Mouse (Mus musculus): Measurements from ENCODE around the gene Tlr8. TPM values are rescaled to one million over a fixed set of nuclear protein-coding genes. Genes with fewer than 3 reads are reported as not detected.
A peak's percentile ranks its signal among the peaks of the same experiment; 100 is the strongest.

Gene Tlr8
- polyA plus RNA-seq, 1 experiment from 2014 or later: 0.14 TPM

- H3K9me3 ChIP-seq: no peaks in the 10 kb centered on the region
- no peak overlapping the region for H3K4me2 ChIP-seq
- H3K36me3 ChIP-seq: no peaks in the 10 kb centered on the region
- ATAC-seq (ENCODE audit: insufficient number of reproducible peaks, insufficient read depth, low FRiP score, low TSS enrichment, low read depth): no peak
- H3K27ac ChIP-seq: no peak overlapping the region
- WGBS: 93% methylated on average over 6 of the region's 6 CpGs
- no peak overlapping the region for H3K9ac ChIP-seq (replicated peaks)
- peaks cover 37% of the 10 kb centered on the region for H3K27me3 ChIP-seq
- no peaks in the 10 kb centered on the region for H3K4me1 ChIP-seq (replicated peaks)
- H3K4me3 ChIP-seq (replicated peaks): no peak overlapping the region
These were observed 36.4 kb downstream of the Tlr8 start for GRCm38 (mm10) chrX:167227756-167228155.

GRCm38 (mm10) chrX:167227138-167227537 is 37.0 kb downstream of the Tlr8 start:
- Histone ChIP-seq H3K9ac (replicated peaks) (no peak overlapping the region), H3K4me3 (replicated peaks) (no peak overlapping the region), H3K4me2 (no peak overlapping the region), H3K9me3 (no peaks in the 10 kb centered on the region), H3K36me3 (no peaks in the 10 kb centered on the region), H3K27me3 (peaks cover 32% of the 10 kb centered on the region), H3K4me1 (replicated peaks) (no peaks in the 10 kb centered on the region), H3K27ac (no peak overlapping the region)
- ATAC-seq (ENCODE audit: insufficient number of reproducible peaks, insufficient read depth, low FRiP score, low TSS enrichment, low read depth): no peak
- whole genome bisulfite sequencing: 87% methylated on average over 7 of the region's 7 CpGs

- WGBS: 90% methylated on average over 5 of the region's 5 CpGs
- no peak overlapping the region for H3K9ac ChIP-seq (replicated peaks)
- no peaks in the 10 kb centered on the region for H3K36me3 ChIP-seq
- no peak overlapping the region for H3K4me2 ChIP-seq
- no peak for ATAC-seq (ENCODE audit: insufficient number of reproducible peaks, insufficient read depth, low FRiP score, low TSS enrichment, low read depth)
- H3K27me3 ChIP-seq: peaks cover 29% of the 10 kb centered on the region
- no peaks in the 10 kb centered on the region for H3K9me3 ChIP-seq
- no peaks in the 10 kb centered on the region for H3K4me1 ChIP-seq (replicated peaks)
- H3K4me3 ChIP-seq (replicated peaks): no peak overlapping the region
- no peak overlapping the region for H3K27ac ChIP-seq
These were observed 37.6 kb downstream of the Tlr8 start for GRCm38 (mm10) chrX:167226570-167226969.

GRCm38 (mm10) chrX:167212707-167213106 is 51.4 kb downstream of the Tlr8 start:
- no peak overlapping the region for H3K27ac ChIP-seq
- H3K9ac ChIP-seq (replicated peaks): no peak overlapping the region
- no peak overlapping the region for H3K4me2 ChIP-seq
- no peaks in the 10 kb centered on the region for H3K36me3 ChIP-seq
- H3K4me1 ChIP-seq (replicated peaks): no peaks in the 10 kb centered on the region; the same call in 1 of the 2 replicates
- H3K27me3 ChIP-seq: peaks cover 40% of the 10 kb centered on the region
- no peak for ATAC-seq (ENCODE audit: insufficient number of reproducible peaks, insufficient read depth, low FRiP score, low TSS enrichment, low read depth)
- H3K9me3 ChIP-seq: no peaks in the 10 kb centered on the region
- no peak overlapping the region for H3K4me3 ChIP-seq (replicated peaks)
- WGBS: 20% methylated on average over 8 of the region's 8 CpGs

- Histone ChIP-seq H3K9ac (replicated peaks) (no peak overlapping the region), H3K36me3 (no peaks in the 10 kb centered on the region), H3K27me3 (peaks cover 41% of the 10 kb centered on the region), H3K27ac (no peak overlapping the region), H3K9me3 (no peaks in the 10 kb centered on the region), H3K4me1 (replicated peaks) (no peaks in the 10 kb centered on the region; the same call in 1 of the 2 replicates), H3K4me2 (no peak overlapping the region), H3K4me3 (replicated peaks) (no peak overlapping the region)
- WGBS: 48% methylated on average over 9 of the region's 9 CpGs
- ATAC-seq (ENCODE audit: insufficient number of reproducible peaks, insufficient read depth, low FRiP score, low TSS enrichment, low read depth): no peak
These were observed 52.1 kb downstream of the Tlr8 start for GRCm38 (mm10) chrX:167211871-167212555.

GRCm38 (mm10) chrX:167210319-167210728 is 53.8 kb downstream of the Tlr8 start:
- Histone ChIP-seq H3K36me3 (no peaks in the 10 kb centered on the region), H3K9me3 (no peaks in the 10 kb centered on the region), H3K4me3 (replicated peaks) (no peak overlapping the region), H3K27me3 (peaks cover 52% of the 10 kb centered on the region), H3K4me1 (replicated peaks) (no peaks in the 10 kb centered on the region; the same call in 1 of the 2 replicates), H3K4me2 (peak overlapping the region; percentile 54; the same call in 1 of the 2 replicates), H3K9ac (replicated peaks) (no peak overlapping the region), H3K27ac (no peak overlapping the region)
- 50% methylated on average over 6 of the region's 6 CpGs for WGBS
- ATAC-seq (ENCODE audit: insufficient number of reproducible peaks, insufficient read depth, low FRiP score, low TSS enrichment, low read depth): no peak

GRCm38 (mm10) chrX:167209828-167210227 is 54.3 kb downstream of the Tlr8 start:
- H3K4me3 ChIP-seq (replicated peaks): peak overlapping the region; percentile 52; the same call in 1 of the 2 replicates
- WGBS: 56% methylated on average over 8 of the region's 8 CpGs

GRCm38 (mm10) chrX:167208978-167209754 is 55.0 kb downstream of the Tlr8 start, which contains the start of gene Tmsb4x:
Gene Tmsb4x, minus strand, starts transcription at chrX:167209315.
- H3K27ac ChIP-seq: peak within 1 kb of the TSS; percentile 84
- WGBS: 24% methylated on average over 39 of the region's 39 CpGs
- H3K9ac ChIP-seq (replicated peaks): peak within 1 kb of the TSS; percentile 73
- no peaks in the 10 kb centered on the region for H3K9me3 ChIP-seq
- peak within 1 kb of the TSS; percentile 54 for H3K4me2 ChIP-seq
- H3K4me1 ChIP-seq (replicated peaks): no peaks in the 10 kb centered on the region; the same call in 1 of the 2 replicates
- H3K4me3 ChIP-seq (replicated peaks): peak within 1 kb of the TSS; percentile 52
- no peaks in the 10 kb centered on the region for H3K36me3 ChIP-seq
- H3K27me3 ChIP-seq: peaks cover 54% of the 10 kb centered on the region
- ATAC-seq (ENCODE audit: insufficient number of reproducible peaks, insufficient read depth, low FRiP score, low TSS enrichment, low read depth): peak; percentile 85

More at GRCm38 (mm10) chrX:167209828-167210227, 54.3 kb downstream of the Tlr8 start:
- no peaks in the 10 kb centered on the region for H3K36me3 ChIP-seq
- no peak overlapping the region for H3K27ac ChIP-seq
- peak overlapping the region; percentile 54 for H3K4me2 ChIP-seq
- peaks cover 54% of the 10 kb centered on the region for H3K27me3 ChIP-seq
- no peak overlapping the region for H3K9ac ChIP-seq (replicated peaks)
- no peak for ATAC-seq (ENCODE audit: insufficient number of reproducible peaks, insufficient read depth, low FRiP score, low TSS enrichment, low read depth)
- no peaks in the 10 kb centered on the region; the same call in 1 of the 2 replicates for H3K4me1 ChIP-seq (replicated peaks)
- H3K9me3 ChIP-seq: no peaks in the 10 kb centered on the region

GRCm38 (mm10) chrX:167208506-167208820 is 55.7 kb downstream of the Tlr8 start:
- WGBS: 25% methylated on average over 16 of the region's 16 CpGs
- ATAC-seq (ENCODE audit: insufficient number of reproducible peaks, insufficient read depth, low FRiP score, low TSS enrichment, low read depth): no peak
- no peaks in the 10 kb centered on the region for H3K9me3 ChIP-seq
- H3K4me2 ChIP-seq: peak overlapping the region; percentile 54
- H3K4me3 ChIP-seq (replicated peaks): peak overlapping the region; percentile 52
- peak overlapping the region; percentile 73 for H3K9ac ChIP-seq (replicated peaks)
- no peaks in the 10 kb centered on the region for H3K36me3 ChIP-seq
- no peaks in the 10 kb centered on the region; the same call in 1 of the 2 replicates for H3K4me1 ChIP-seq (replicated peaks)
- H3K27ac ChIP-seq: peak overlapping the region; percentile 84
- H3K27me3 ChIP-seq: peaks cover 54% of the 10 kb centered on the region

GRCm38 (mm10) chrX:167207741-167208505 is 56.2 kb downstream of the Tlr8 start:
- Histone ChIP-seq H3K4me2 (peak overlapping the region; percentile 54), H3K9me3 (no peaks in the 10 kb centered on the region), H3K9ac (replicated peaks) (peak overlapping the region; percentile 73), H3K4me1 (replicated peaks) (no peaks in the 10 kb centered on the region; the same call in 1 of the 2 replicates), H3K27me3 (peaks cover 54% of the 10 kb centered on the region), H3K27ac (peak overlapping the region; percentile 84), H3K36me3 (no peaks in the 10 kb centered on the region), H3K4me3 (replicated peaks) (peak overlapping the region; percentile 52)
- whole genome bisulfite sequencing: 24% methylated on average over 25 of the region's 25 CpGs
- no peak for ATAC-seq (ENCODE audit: insufficient number of reproducible peaks, insufficient read depth, low FRiP score, low TSS enrichment, low read depth)
